Mouse (Mus musculus) testis, postnatal 10 days (tissue): ENCODE measurements around the gene 1700018F24Rik.
"Not testable (repeated sequence)": the region's sequence is repeated elsewhere in the genome, so short reads cannot be mapped to it uniquely, and the experiment has no call there.

Experiments
- DNase-seq: peaks from one replicate; pipeline ENCODE4 v3.0.0; 2021; ENCODE audit warnings: low spot score

Gene 1700018F24Rik

GRCm38 (mm10) chr5:145042690-145043089 is at the start of gene 1700018F24Rik:
Gene 1700018F24Rik (plus strand): TSS chr5:145042990.
- DNase-seq = not testable (repeated sequence)

GRCm38 (mm10) chr5:144998491-144998890 is 44.3 kb upstream of the 1700018F24Rik start:
- DNase-seq = no peak

GRCm38 (mm10) chr5:145003362-145003761 is 39.4 kb upstream of the 1700018F24Rik start:
- DNase-seq = no peak

- no peak for DNase-seq
Measured at GRCm38 (mm10) chr5:145004495-145004894, 38.3 kb upstream of the 1700018F24Rik start.

GRCm38 (mm10) chr5:145005596-145005995 is 37.2 kb upstream of the 1700018F24Rik start:
- no peak for DNase-seq

GRCm38 (mm10) chr5:145008878-145009659 is 33.7 kb upstream of the 1700018F24Rik start:
- no peak for DNase-seq

GRCm38 (mm10) chr5:145014278-145014677 is 28.5 kb upstream of the 1700018F24Rik start:
- DNase-seq = no peak

GRCm38 (mm10) chr5:145016761-145017160 is 26.0 kb upstream of the 1700018F24Rik start:
- not testable (repeated sequence) for DNase-seq

- DNase-seq = not testable (repeated sequence)
Measured at GRCm38 (mm10) chr5:145020254-145020653, 22.5 kb upstream of the 1700018F24Rik start.

GRCm38 (mm10) chr5:145020712-145021111 is 22.1 kb upstream of the 1700018F24Rik start:
- DNase-seq = not testable (repeated sequence)

GRCm38 (mm10) chr5:145030476-145030875 is 12.3 kb upstream of the 1700018F24Rik start:
- DNase-seq = not testable (repeated sequence)

- DNase-seq = peak; percentile 45
Measured at GRCm38 (mm10) chr5:145032391-145032790, 10.4 kb upstream of the 1700018F24Rik start, which contains the start of gene Gm4871. Gene Gm4871 (minus strand): TSS chr5:145032754.

- DNase-seq = peak; percentile 58
Measured at GRCm38 (mm10) chr5:145041628-145042027, 1.2 kb upstream of the 1700018F24Rik start.

GRCm38 (mm10) chr5:145054187-145054586 is 11.4 kb downstream of the 1700018F24Rik start:
- peak; percentile 4 for DNase-seq

GRCm38 (mm10) chr5:145057907-145058306 is 15.1 kb downstream of the 1700018F24Rik start:
- DNase-seq = no peak

- DNase-seq = no peak
Measured at GRCm38 (mm10) chr5:145058722-145059121, 15.9 kb downstream of the 1700018F24Rik start.

GRCm38 (mm10) chr5:145059524-145059923 is 16.7 kb downstream of the 1700018F24Rik start:
- DNase-seq = no peak

GRCm38 (mm10) chr5:145064765-145065340 is 22.1 kb downstream of the 1700018F24Rik start:
- no peak for DNase-seq

GRCm38 (mm10) chr5:145068863-145069262 is 26.1 kb downstream of the 1700018F24Rik start:
- no peak for DNase-seq

GRCm38 (mm10) chr5:145069707-145070106 is 26.9 kb downstream of the 1700018F24Rik start:
- DNase-seq = peak; percentile 90

GRCm38 (mm10) chr5:145071342-145071741 is 28.6 kb downstream of the 1700018F24Rik start:
- peak; percentile 52 for DNase-seq

- DNase-seq = no peak
Measured at GRCm38 (mm10) chr5:145075081-145075480, 32.3 kb downstream of the 1700018F24Rik start.
